Mouse (Mus musculus) neutrophil, adult 5-6 weeks (primary cell): ENCODE measurements around the gene Klk7. TPM values are rescaled to one million over a fixed set of nuclear protein-coding genes. Genes with fewer than 3 reads are reported as not detected.

Experiments used
- ATAC-seq: fragments of 151-379, 151-347 bp; 2 replicates; pipeline ENCODE4 v1.8.0; 2017; ENCODE audit warnings: mild to moderate bottlenecking, moderate TSS enrichment; ENCODE audit not compliant: insufficient number of reproducible peaks, poor library complexity, low FRiP score, severe bottlenecking; ENCODE audit errors: extremely low read depth
- total RNA-seq: library from RNA; stranded (forward); fragments of 200-1000 nt; gene quantifications from 2 replicates; pipeline ENCODE4 v1.2.3, GENCODE M21; 2017

Klk7 gene
- total RNA-seq, result not detected in 2 replicates

DNA sequence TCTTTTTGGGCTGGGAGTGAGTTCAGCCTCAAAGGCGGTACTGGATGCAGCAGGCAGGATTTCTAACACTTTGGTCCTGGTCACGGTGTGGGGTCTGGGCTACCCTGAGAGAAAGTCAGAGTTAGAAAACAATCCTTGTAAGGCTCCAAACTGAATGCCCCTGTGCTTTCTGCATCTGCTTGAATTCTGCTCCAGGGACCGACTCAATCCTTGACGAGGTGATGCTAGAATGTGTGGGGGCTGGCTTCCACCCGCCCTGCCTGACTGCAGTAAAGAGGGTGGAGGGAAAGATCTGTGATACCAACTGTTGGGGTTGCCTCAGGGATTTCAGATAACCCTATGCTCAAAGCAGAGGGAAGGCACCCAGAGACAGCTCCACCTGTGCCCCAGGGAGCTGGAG, at the start of gene Klk7:
TSS of gene Klk7 (plus strand) at position 301 of the 400 bp plus-strand sequence.
- no peak for ATAC-seq

DNA sequence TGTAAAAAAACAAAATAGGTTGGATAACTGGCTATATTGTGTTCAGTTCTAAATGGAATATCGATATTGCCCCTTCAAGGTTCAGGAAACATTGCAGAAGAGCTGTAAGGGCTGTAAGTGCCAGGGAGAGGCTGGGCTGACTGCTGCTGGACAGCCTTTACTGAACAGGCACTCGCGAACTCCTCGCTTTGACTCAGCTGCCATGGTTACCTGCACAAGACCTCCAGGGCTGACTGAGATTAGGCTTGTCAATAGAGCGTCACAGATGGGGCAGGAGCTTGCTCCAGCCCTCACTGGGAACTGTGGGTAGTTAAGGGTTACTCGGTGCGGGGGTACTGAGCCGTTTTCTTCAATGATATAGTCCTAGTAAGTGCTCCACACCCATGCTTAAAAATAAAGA, 44.6 kb upstream of the Klk7 start:
- ATAC-seq, result no peak

DNA sequence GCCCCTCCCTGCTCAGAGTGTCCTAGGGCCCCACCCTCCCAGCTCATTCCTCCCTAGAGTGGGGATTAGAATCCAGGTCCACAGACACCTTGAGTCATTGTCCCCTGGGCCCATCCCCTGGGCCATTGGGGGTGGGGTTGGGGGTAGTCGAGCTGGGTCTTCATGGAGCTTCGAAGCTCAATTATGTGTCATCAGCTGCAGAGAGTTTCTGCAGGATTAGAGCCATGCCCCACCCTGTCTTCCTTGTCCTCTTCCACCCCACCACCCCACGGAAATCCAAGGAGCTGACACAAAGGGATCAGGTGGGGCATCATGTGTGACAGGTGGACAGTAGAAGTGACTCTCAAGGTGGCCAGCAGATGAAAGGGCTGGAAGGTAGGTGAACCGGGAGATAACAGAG, 42.5 kb upstream of the Klk7 start, which contains the start of gene Klk12:
TSS of gene Klk12 (plus strand) at position 301 of the 400 bp plus-strand sequence.
- ATAC-seq, result no peak

DNA sequence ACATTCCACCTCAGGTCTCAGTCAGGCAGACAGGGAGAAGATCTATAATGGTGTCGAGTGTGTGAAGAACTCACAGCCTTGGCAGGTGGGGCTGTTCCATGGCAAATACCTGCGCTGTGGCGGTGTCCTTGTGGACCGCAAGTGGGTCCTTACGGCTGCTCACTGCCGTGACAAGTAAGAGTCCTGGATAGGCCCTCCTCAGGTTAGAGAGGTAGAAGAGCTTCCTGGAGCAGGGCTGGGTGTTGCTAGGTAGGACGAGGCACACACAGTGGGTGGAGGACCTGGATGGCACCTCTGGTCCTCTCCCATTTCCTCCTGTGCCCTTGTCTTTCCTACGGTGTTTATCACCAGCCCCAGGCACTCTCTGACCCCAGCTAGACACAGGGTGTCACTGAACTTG, 41.5 kb upstream of the Klk7 start:
- ATAC-seq, result no peak

DNA sequence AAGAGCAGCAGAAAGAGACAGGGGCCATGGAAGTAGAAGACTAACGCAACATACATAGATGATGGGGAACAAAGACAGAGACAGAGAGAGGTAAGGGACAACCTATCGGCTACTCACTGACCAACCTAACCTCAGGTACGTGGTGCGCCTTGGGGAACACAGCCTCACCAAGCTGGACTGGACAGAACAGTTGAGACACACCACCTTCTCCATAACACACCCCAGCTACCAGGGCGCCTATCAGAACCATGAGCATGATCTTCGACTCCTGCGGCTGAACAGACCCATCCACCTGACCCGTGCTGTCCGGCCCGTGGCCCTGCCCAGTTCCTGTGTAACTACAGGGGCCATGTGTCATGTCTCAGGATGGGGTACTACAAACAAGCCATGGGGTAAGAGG, 40.4 kb upstream of the Klk7 start:
- ATAC-seq, result no peak

DNA sequence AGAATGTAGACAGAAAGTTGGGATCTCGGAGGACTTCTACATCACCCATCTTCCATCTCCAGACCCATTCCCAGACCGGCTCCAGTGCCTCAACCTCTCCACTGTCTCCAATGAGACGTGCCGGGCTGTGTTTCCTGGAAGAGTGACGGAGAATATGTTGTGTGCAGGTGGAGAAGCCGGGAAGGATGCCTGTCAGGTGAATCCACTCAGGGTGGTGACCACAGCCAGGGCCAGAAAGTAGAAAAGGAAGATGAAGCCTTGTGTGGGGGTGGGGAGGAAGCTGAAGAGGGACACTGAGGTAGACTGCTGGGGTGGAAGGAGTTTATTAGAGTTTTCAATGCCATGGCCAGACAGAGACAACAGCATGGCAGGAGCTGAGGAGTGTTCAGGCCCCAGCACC, 39.2 kb upstream of the Klk7 start:
- ATAC-seq, result no peak

DNA sequence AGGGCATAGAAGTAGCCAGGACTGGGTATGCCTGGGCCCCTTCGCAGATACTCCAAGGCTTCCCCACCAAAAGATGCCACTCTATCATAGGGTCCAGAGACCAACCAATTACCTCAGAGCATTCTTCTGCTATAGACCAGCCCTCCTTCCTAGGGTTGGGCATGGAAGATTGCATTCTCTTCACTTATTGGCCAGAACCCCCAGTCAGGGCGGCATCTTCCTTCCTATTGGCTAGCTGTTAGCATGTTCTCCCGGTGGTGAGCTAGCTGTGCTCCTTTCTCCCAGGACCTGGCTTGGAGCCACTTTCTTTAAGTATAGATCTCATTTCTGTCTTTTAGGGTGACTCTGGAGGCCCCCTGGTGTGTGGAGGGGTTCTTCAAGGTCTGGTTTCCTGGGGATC, 38.2 kb upstream of the Klk7 start:
- ATAC-seq, result no peak

DNA sequence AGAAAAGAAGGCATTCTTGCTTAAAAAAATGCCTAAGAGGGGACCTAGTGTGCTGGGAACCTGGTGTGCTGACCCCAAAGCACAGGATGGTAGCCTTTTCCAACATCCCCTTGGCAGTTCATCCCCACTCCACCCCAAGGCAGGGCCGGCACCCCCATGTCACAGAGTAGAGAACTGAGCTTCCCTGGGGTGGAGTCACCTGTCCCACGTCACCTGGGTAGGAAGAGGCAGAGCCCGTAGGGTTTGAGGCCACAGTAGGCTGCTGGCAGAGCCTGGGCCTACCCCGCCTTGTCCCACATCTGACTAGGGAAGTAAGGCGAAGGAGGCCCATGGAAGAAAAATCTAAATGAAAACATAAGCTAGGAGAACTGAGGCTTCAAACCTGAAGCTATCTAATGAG, 36.7 kb upstream of the Klk7 start, which contains the start of gene Klk11:
TSS of gene Klk11 (plus strand) at position 241 of the 400 bp plus-strand sequence.
- ATAC-seq, result no peak

DNA sequence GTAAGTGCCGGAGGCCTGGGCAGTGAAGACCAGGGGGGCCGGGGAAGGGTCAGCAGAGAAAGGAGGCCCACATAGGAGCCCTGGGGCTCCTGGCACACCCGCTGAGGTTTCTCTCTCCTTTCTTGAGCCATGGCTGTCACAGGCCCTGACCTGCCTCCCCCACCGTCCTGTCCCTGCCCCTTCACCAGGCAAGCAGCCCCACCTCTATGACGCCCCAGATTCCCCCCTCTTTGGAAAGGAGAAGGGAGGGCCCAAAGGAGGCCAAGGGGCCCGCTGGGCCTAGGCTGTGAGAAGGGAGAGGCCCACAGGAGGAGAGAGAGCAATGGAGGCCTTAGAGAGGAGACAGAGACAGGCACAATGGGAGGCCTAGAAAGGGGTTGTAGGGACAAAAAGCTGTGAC, 36.3 kb upstream of the Klk7 start:
- ATAC-seq, result no peak

DNA sequence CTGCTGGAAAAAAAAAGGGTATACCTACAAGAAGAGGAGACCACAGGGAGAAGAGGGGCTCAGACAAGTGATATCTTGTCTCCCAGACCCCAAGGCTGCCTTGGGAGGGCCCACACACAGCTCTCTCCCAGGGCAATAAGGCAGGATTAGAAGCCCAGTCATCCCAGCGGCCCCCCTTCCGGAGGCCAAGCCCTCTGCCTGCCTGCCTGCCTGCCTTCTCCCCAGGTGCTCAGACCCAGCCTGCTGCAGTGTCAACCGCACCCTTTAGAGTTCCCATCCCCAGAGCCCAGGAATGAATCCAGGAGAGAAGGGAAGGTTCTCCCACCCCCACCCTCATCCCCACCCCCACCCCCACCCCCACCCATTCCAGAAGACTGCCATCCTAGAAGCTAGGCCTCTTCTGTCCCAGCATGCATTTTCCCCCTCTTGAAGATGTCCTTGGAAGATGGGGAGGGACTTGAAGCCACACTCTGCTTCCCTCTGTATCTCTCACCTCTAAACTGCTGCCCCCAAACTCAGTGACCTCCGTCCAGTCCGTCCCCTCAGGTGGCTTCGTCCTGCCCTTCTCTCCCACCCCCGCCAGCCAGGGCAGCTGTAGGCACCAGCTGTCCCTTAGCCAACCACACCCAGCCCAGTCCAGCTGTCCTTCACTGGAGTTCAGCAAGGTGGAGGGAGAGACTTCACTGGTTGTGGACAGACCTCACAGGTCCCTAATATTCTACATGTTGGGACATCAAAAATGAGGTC, 35.6 kb upstream of the Klk7 start:
- ATAC-seq, result no peak

DNA sequence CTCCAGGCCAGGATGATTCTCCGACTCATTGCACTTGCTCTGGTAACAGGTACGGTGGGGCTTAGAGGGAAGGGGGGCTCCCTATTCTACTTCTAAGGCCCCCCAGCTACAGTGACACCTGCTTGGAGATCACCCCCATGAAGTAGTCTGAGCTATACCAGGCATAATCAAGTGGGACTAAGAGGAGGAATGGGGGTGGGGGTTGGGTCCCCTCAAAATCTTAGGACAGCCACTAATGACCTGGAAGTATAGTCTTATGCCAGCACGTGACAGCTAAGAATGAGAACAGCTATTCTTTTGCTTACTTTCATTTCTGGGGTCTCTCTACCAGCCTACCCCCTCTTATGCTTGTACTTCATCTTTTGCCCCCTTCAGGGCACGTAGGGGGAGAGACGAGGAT, 34.6 kb upstream of the Klk7 start:
- no peak for ATAC-seq

DNA sequence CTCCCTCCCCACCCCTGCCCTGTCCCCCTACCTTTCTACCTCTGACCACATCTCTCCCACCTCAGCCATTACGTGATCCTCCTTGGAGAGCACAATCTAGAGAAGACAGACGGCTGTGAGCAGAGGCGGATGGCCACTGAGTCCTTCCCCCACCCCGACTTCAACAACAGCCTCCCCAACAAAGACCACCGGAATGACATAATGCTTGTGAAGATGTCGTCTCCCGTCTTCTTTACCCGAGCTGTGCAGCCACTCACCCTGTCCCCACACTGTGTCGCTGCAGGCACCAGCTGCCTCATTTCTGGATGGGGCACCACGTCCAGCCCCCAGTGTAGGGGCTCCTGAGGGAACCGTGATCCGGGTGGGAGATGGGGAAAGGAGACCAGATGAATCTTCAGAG, 33.7 kb upstream of the Klk7 start:
- ATAC-seq, result no peak

DNA sequence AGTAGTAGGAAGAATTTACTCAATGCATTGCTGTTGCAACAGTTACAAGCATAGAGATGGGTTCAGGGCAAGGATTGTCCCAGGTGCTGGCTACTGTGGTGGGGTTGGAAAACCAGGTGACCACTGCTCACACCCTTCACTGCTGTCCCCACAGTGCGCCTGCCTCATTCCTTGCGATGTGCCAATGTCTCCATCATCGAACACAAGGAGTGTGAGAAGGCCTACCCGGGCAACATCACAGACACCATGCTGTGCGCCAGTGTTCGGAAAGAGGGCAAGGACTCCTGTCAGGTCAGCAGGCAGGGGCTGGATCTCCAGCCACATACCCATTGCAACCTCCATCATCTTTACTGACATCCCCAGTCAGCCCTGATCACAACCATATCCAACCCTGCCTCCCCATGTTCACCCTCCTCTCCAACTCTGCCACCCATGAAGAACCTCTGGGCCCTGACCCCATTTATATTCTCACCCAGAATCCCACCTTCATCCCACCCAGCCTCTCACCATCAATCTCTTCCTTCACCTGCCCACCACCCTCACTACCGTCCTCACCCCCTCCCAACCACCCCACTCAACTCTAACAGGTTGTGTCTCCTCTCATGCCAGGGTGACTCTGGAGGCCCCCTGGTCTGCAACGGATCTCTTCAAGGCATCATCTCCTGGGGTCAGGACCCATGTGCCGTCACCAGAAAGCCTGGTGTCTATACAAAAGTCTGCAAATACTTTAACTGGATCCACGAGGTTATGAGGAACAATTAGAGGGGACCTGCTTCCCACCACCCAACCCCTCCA, 32.7 kb upstream of the Klk7 start:
- no peak for ATAC-seq

DNA sequence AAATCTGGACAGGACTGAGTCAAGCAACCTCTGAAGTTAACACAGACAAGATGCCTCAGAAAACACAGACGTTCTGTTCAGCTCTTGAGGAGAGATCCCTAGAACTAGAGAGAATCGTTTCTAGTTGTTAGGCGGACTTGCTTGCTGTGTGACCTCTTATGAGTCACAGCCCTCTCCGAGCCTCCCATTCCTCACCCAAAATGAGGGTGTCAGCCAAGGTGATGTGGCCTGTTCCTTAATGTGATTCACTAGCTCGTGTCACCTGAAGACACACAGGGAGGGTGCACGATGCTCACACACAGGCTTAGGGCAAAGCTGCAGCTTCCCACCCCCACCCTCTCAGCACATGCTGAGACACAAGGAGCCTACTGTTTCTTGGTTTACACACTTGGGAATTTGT, 30.9 kb upstream of the Klk7 start:
- no peak for ATAC-seq

DNA sequence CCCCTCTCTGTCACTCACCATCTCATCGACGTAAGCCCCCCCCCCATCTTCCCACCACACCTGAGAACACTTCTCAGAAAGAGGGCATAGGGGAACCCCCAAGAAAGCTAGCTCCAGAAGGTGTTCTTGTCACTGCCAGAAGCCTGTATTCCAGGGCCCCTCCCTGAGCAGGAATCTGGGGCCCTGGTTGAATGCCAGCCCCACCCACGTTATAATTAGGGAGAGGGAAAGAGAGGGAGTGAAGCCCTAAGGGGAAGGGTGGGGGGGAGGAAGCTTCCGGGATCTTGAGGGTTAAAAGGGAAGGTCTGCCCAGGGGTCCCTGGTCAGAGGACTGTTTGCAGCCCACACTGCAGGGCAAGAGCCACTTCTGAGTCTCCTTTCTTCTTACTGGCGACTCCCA, 30.3 kb upstream of the Klk7 start, which contains the start of gene Klk10:
TSS of gene Klk10 (plus strand) at position 290 of the 400 bp plus-strand sequence.
- no peak for ATAC-seq

DNA sequence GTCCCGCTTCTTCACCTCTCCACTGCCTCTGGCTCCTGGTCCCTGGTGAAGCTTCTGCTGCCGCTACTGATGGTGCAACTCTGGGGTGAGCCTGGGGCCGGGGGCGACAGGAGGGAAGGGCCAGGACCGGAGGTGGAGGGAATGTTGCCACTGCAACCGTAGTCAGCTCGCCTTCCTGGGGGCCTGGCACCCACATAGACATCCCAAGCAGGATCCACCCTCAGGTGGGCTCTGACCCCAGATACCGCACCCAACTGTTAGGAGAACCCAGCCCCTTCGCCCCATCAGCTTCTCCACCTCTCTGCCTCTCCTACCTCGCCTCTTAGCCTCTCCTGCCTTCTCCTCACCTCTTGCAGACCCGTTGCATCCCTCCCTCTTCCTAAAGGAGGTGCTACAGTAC, 29.6 kb upstream of the Klk7 start:
- no peak for ATAC-seq

DNA sequence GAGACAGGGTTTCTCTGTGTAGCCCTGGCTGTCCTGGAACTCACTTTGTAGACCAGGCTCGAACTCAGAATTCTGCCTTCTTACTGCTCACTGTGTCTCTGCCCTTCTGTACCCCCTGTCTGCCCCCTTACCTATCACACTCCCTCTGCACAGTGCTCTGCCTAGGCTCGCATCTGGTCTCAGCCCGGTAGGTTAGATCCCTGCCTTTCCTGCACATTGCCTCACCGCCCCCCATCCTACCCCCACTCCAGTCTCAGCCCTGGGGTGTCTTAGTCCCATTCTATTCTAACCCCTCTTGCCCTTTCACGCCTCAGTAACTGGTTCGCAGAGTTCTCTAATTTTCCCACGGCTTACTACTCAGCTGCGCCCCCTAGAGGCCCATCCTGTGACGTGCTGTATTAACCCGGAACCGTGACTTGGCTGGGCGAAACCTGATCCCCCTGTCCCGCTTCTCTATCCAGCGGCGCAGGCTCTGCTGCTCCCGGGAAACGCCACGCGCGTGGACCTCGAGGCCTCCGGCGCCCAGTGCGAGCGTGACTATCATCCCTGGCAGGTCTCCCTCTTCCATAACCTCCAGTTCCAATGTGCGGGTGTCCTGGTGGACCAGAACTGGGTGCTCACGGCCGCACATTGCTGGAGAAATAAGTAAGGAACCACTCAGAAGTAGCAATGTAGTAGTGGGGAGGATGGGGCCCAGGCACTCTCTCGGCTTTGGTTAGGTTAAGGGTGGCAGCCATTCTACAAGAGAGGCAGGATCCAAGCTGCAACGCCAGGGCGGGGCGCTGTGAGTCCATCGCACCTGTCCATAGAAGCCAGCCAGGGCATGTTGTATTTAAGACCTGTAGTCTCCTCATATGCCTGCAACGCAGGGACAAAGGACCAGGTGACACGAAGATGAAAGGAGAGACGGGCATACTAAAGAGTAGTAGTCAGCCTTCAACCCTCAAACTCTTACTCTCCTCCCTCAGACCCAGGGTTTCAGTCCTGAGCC, 28.5 kb upstream of the Klk7 start:
- peak; percentile 28; the same call in 1 of the 2 replicates for ATAC-seq

DNA sequence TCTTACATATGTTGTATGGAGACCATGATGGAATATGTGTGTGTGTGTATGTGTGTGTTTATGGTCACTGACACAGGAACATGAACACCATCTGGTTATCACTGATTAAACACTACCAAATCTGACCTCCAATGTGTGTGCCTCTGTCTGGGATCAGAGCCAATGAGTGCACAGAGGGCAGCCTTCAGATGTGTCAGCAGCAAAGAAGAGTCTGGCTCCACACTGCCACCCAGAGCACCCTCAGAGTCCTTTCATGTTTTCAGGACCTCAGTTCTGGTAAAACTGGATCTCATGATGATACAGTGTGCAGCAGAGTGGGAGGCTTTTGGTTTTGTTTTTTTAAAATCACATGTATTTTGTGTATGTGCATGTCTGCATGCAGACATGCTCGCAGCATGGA, 25.8 kb upstream of the Klk7 start:
- ATAC-seq, result no peak

DNA sequence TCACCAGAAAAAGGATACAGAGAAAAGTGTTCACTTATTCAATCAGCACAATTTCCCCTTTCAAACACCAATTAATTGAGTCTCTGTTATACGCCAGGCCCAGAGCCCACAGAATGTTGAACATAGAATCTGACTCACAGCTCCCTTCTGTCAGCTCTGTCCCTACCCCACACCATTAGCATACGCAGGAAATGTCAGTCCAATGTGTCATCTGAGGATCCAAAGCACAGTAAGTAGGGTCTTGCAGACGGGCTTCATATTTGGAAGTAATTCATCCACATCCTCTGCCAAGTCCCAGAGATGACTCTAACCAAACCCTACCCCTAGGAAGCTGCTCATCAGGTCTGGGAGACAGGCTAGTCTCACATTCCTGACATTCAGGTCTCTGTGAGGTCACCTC, 23.0 kb upstream of the Klk7 start:
- ATAC-seq, result no peak
